Mouse (Mus musculus): ENCODE measurements at regions not wholly inside any gene's neighbourhood (a gene's known extent, or its start where the extent isn't known, plus 50 kb on each side); places are given as distances from the start of the nearest gene placed in this dataset.

DNA sequence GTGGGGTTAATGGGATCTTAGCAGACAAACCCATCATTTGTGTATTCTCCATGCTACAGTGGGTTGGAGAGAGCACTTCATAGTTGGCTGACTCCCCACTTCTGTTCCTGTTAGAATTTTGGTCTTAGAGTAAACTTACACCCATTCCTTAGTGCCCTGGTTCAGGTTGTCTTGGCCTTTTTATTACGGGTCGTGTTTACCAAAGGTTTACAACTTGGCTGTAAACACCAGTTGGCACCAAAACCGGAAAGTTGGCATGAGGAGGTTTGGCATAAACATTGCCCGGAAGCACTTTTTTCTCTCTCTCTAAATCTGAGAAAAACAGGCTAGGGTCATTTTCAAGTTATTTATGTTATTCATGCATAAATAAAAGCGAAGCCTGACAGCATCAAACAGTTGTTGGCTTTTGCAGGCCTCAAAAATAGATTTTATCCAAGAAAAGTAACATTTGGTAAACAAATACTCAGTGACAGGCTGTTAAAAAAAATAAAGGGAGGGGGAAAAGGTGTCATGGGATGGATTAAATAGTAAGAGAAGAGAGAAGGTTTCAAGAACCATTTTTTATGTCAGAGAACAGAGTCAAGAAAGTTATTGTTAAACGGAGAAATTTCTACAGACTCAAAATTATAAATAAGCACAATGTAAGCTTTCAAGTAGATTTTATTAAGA lies 148.0 kb upstream of the Klf6 start:
- Histone ChIP-seq H3K27me3 (ENCODE audit: control insufficient read depth, insufficient read depth, low read depth, low read length) (no peaks in the 10 kb centered on the region), H3K9me3 (replicated peaks; ENCODE audit: control insufficient read depth, low read length, poor library complexity, severe bottlenecking) (no peaks in the 10 kb centered on the region), H3K27ac (ENCODE audit: low read length) (no peak overlapping the region), H3K4me2 (ENCODE audit: low read length) (no peak overlapping the region), H3K4me1 (ENCODE audit: control insufficient read depth, insufficient read depth, low read length) (no peaks in the 10 kb centered on the region), H3K4me3 (ENCODE audit: low read depth, low read length) (no peak overlapping the region), H3K36me3 (ENCODE audit: control insufficient read depth, insufficient read depth, low read length) (no peaks in the 10 kb centered on the region), H3K9ac (ENCODE audit: low read depth, low read length) (no peak overlapping the region)
- ATAC-seq = no peak
- 82% methylated on average over 6 of the region's 6 CpGs for WGBS

DNA sequence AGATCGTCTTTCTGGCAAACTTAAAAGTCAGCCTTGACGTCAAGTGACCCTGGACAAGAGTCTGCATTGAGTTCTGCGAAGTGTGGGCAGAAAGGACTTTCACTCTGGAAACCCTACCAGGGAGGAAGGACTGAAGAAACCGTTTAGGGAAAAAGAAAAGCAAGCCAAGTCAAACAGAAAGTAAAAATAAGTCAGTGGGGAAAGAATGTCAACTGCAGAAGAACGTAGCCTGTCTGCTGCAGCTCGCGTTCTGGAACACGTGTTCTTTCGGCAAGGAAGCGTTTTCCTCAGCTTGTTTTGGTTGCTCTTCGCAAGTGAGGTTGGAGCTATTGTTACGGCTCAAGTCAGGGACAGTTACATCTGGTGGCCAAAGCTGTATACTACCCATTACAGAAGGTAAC lies 147.1 kb upstream of the Klf6 start:
- Histone ChIP-seq H3K27me3 (ENCODE audit: control insufficient read depth, insufficient read depth, low read depth, low read length) (no peaks in the 10 kb centered on the region), H3K9ac (ENCODE audit: low read depth, low read length) (no peak overlapping the region), H3K9me3 (replicated peaks; ENCODE audit: control insufficient read depth, low read length, poor library complexity, severe bottlenecking) (no peaks in the 10 kb centered on the region), H3K27ac (ENCODE audit: low read length) (no peak overlapping the region), H3K4me3 (ENCODE audit: low read depth, low read length) (no peak overlapping the region), H3K4me2 (ENCODE audit: low read length) (no peak overlapping the region), H3K4me1 (ENCODE audit: control insufficient read depth, insufficient read depth, low read length) (no peaks in the 10 kb centered on the region), H3K36me3 (ENCODE audit: control insufficient read depth, insufficient read depth, low read length) (no peaks in the 10 kb centered on the region)
- ATAC-seq = no peak
- 81% methylated on average over 12 of the region's 12 CpGs for WGBS

DNA sequence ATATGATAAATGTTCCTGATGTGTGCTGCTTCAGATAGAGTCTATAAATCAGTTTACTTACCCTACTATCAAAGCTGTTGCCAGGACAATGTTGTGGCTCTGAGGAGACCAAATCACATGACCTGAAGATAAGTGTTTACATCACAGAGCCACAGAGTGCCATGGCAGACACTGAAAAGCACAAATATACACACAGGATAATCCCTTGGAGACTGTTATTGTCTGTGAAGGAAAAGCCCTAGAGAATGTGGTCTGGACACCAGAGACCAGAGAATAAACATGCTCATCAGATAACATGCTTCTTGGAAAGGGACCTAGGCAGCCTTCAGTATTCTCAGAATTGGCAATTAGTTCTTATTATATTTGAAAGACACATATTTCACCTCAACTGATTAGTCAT lies 146.5 kb upstream of the Klf6 start:
- Histone ChIP-seq H3K9ac (ENCODE audit: low read depth, low read length) (no peak overlapping the region), H3K27me3 (ENCODE audit: control insufficient read depth, insufficient read depth, low read depth, low read length) (no peaks in the 10 kb centered on the region), H3K27ac (ENCODE audit: low read length) (no peak overlapping the region), H3K4me3 (ENCODE audit: low read depth, low read length) (no peak overlapping the region), H3K4me1 (ENCODE audit: control insufficient read depth, insufficient read depth, low read length) (no peaks in the 10 kb centered on the region), H3K36me3 (ENCODE audit: control insufficient read depth, insufficient read depth, low read length) (no peaks in the 10 kb centered on the region), H3K9me3 (replicated peaks; ENCODE audit: control insufficient read depth, low read length, poor library complexity, severe bottlenecking) (no peaks in the 10 kb centered on the region), H3K4me2 (ENCODE audit: low read length) (no peak overlapping the region)
- ATAC-seq = no peak

DNA sequence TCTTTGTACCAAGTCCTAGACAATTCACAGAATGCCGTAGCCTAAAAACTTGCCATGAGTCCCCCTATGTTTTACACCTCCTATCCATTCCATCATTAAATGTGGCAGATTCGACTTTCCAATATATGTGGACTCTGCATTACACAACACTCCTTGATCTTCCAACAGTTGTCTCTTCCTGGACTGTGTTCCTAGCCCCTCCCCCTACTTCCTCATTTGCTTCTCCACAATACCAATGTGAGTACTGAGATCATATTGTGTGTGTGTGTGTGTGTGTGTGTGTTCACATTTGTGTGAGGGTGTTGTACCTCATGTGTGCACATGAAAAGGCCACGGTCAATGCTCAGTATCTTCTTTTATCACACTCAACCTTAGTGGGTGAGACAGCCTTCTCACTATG lies 144.5 kb upstream of the Klf6 start:
- Histone ChIP-seq H3K36me3 (ENCODE audit: control insufficient read depth, insufficient read depth, low read length) (no peaks in the 10 kb centered on the region), H3K27me3 (ENCODE audit: control insufficient read depth, insufficient read depth, low read depth, low read length) (no peaks in the 10 kb centered on the region), H3K27ac (ENCODE audit: low read length) (no peak overlapping the region), H3K4me3 (ENCODE audit: low read depth, low read length) (no peak overlapping the region), H3K9me3 (replicated peaks; ENCODE audit: control insufficient read depth, low read length, poor library complexity, severe bottlenecking) (no peaks in the 10 kb centered on the region), H3K9ac (ENCODE audit: low read depth, low read length) (no peak overlapping the region), H3K4me2 (ENCODE audit: low read length) (no peak overlapping the region), H3K4me1 (ENCODE audit: control insufficient read depth, insufficient read depth, low read length) (no peaks in the 10 kb centered on the region)
- 89% methylated on average over 3 of the region's 3 CpGs for WGBS
- no peak for ATAC-seq

DNA sequence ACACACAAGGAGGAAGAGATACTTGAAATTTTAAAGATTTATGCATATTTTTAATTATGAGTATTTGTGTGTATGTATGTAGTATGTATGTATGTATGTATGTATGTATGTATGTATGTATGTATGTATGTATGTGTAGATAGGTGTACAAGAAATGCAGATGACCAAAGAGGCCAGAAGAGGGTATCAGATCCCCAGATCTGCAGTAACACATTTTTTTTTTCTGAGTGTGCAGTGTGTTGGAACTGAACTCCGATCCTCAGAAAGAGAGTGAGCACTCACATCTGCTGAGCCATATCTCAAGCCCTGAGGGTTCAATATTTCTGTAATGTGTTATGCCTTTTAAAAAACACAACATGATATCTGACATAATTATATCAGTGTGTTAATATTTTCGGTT lies 138.0 kb upstream of the Klf6 start:
- no peak overlapping the region for H3K4me3 ChIP-seq (ENCODE audit: low read depth, low read length)
- WGBS = 96% methylated on average over 2 of the region's 2 CpGs
- H3K36me3 ChIP-seq (ENCODE audit: control insufficient read depth, insufficient read depth, low read length) = no peaks in the 10 kb centered on the region
- H3K9me3 ChIP-seq (replicated peaks; ENCODE audit: control insufficient read depth, low read length, poor library complexity, severe bottlenecking) = no peaks in the 10 kb centered on the region
- no peaks in the 10 kb centered on the region for H3K27me3 ChIP-seq (ENCODE audit: control insufficient read depth, insufficient read depth, low read depth, low read length)
- no peak overlapping the region for H3K27ac ChIP-seq (ENCODE audit: low read length)
- no peak overlapping the region for H3K9ac ChIP-seq (ENCODE audit: low read depth, low read length)
- no peaks in the 10 kb centered on the region for H3K4me1 ChIP-seq (ENCODE audit: control insufficient read depth, insufficient read depth, low read length)
- H3K4me2 ChIP-seq (ENCODE audit: low read length) = no peak overlapping the region
- ATAC-seq = no peak

GRCm38 (mm10) chr13:5724364-5724763 lies 136.9 kb upstream of the Klf6 start:
- no peaks in the 10 kb centered on the region for H3K36me3 ChIP-seq (ENCODE audit: control insufficient read depth, insufficient read depth, low read length)
- H3K9me3 ChIP-seq (replicated peaks; ENCODE audit: control insufficient read depth, low read length, poor library complexity, severe bottlenecking) = no peaks in the 10 kb centered on the region
- H3K4me3 ChIP-seq (ENCODE audit: low read depth, low read length) = no peak overlapping the region
- ATAC-seq = no peak
- no peak overlapping the region for H3K4me2 ChIP-seq (ENCODE audit: low read length)
- no peak overlapping the region for H3K27ac ChIP-seq (ENCODE audit: low read length)
- peaks cover 8% of the 10 kb centered on the region for H3K4me1 ChIP-seq (ENCODE audit: control insufficient read depth, insufficient read depth, low read length)
- WGBS = 78% methylated on average over 1 of the region's 1 CpGs
- H3K27me3 ChIP-seq (ENCODE audit: control insufficient read depth, insufficient read depth, low read depth, low read length) = no peaks in the 10 kb centered on the region
- H3K9ac ChIP-seq (ENCODE audit: low read depth, low read length) = no peak overlapping the region

DNA sequence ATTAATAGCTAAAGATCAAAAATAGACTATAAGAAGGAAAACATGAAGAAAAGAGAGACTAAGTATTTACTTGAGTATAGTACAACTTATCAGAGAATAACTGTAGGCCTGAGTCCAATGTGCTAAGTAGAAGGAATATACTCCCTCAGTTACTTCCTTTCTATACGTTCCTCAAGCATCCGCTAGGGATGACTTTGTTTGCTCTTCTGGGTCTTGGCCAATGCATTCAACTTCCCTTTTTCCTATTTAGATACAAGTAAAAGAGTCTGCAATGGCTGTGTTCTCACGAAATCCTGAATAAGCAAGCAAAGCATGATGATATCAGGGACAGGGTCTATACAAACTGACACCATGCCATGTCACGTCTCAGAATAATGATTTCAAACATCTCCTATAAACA lies 135.3 kb upstream of the Klf6 start:
- no peak overlapping the region for H3K27ac ChIP-seq (ENCODE audit: low read length)
- no peaks in the 10 kb centered on the region for H3K27me3 ChIP-seq (ENCODE audit: control insufficient read depth, insufficient read depth, low read depth, low read length)
- H3K9me3 ChIP-seq (replicated peaks; ENCODE audit: control insufficient read depth, low read length, poor library complexity, severe bottlenecking) = no peaks in the 10 kb centered on the region
- 91% methylated on average over 4 of the region's 4 CpGs for WGBS
- ATAC-seq = no peak
- no peaks in the 10 kb centered on the region for H3K36me3 ChIP-seq (ENCODE audit: control insufficient read depth, insufficient read depth, low read length)
- H3K4me3 ChIP-seq (ENCODE audit: low read depth, low read length) = no peak overlapping the region
- H3K4me2 ChIP-seq (ENCODE audit: low read length) = no peak overlapping the region
- H3K4me1 ChIP-seq (ENCODE audit: control insufficient read depth, insufficient read depth, low read length) = peaks cover 12% of the 10 kb centered on the region
- H3K9ac ChIP-seq (ENCODE audit: low read depth, low read length) = no peak overlapping the region

- Histone ChIP-seq H3K4me2 (ENCODE audit: low read length) (no peak overlapping the region), H3K27me3 (ENCODE audit: control insufficient read depth, insufficient read depth, low read depth, low read length) (no peaks in the 10 kb centered on the region), H3K9ac (ENCODE audit: low read depth, low read length) (no peak overlapping the region), H3K9me3 (replicated peaks; ENCODE audit: control insufficient read depth, low read length, poor library complexity, severe bottlenecking) (no peaks in the 10 kb centered on the region), H3K4me3 (ENCODE audit: low read depth, low read length) (no peak overlapping the region), H3K4me1 (ENCODE audit: control insufficient read depth, insufficient read depth, low read length) (peaks cover 12% of the 10 kb centered on the region), H3K27ac (ENCODE audit: low read length) (no peak overlapping the region), H3K36me3 (ENCODE audit: control insufficient read depth, insufficient read depth, low read length) (no peaks in the 10 kb centered on the region)
- ATAC-seq = no peak
- 92% methylated on average over 1 of the region's 1 CpGs for WGBS
These were observed 134.8 kb upstream of the Klf6 start for GRCm38 (mm10) chr13:5726446-5726845.

DNA sequence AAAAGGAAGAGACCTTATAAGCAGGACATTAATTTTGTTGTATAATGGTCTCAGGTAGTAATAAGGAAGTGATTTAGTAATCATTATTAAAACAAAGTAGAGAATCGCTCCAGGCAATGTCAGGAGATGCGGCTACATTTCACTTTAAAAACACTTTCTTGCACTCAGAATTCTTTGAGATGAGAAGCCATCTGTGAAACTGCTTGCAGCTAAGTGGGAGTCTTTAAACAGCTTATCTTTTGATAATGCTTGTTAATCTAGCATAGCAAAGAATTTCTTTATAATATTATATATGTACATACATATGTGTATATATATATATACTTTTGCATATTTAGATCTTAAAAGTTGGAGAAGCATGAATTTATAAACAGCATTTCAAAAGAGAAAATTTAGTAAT lies 133.1 kb upstream of the Klf6 start:
- Histone ChIP-seq H3K4me1 (ENCODE audit: control insufficient read depth, insufficient read depth, low read length) (peaks cover 12% of the 10 kb centered on the region), H3K4me2 (ENCODE audit: low read length) (no peak overlapping the region), H3K9me3 (replicated peaks; ENCODE audit: control insufficient read depth, low read length, poor library complexity, severe bottlenecking) (no peaks in the 10 kb centered on the region), H3K4me3 (ENCODE audit: low read depth, low read length) (no peak overlapping the region), H3K27ac (ENCODE audit: low read length) (no peak overlapping the region), H3K27me3 (ENCODE audit: control insufficient read depth, insufficient read depth, low read depth, low read length) (no peaks in the 10 kb centered on the region), H3K9ac (ENCODE audit: low read depth, low read length) (no peak overlapping the region), H3K36me3 (ENCODE audit: control insufficient read depth, insufficient read depth, low read length) (no peaks in the 10 kb centered on the region)
- no peak for ATAC-seq
- WGBS = 77% methylated on average over 2 of the region's 2 CpGs

Data from midbrain, embryonic 16.5 days (tissue).